Mouse (Mus musculus): ENCODE measurements at regions not wholly inside any gene's neighbourhood (a gene's known extent, or its start where the extent isn't known, plus 50 kb on each side); places are given as distances from the start of the nearest gene placed in this dataset.

- peak; percentile 64 to 72 for DNase-seq (ENCODE audit: low spot score in 2 of 2)
These were observed 57.0 kb upstream of the Siglech start for GRCm38 (mm10) chr7:55710872-55711558.

Data from right cerebral cortex, postnatal 10 days (tissue).